Mouse (Mus musculus) thymus, postnatal 10 days (tissue): ENCODE data around the gene Prdm16.
A peak's percentile ranks its signal among the peaks of the same experiment; 100 is the strongest.

Experiments
- DNase-seq, 2 experiments: peaks; one replicate each; pipeline ENCODE4 v3.0.0; 2021; ENCODE audit warnings: low spot score in 2 of 2

Prdm16 gene

GRCm38 (mm10) chr4:154636721-154637311 lies at the start of gene Prdm16:
Prdm16 (minus strand) TSS chr4:154636873.
- DNase-seq: peak in 1 of 2 experiments; percentile 8

GRCm38 (mm10) chr4:154683068-154683752 lies 46.5 kb upstream of the Prdm16 start:
- DNase-seq: no peak

GRCm38 (mm10) chr4:154682311-154682710 lies 45.6 kb upstream of the Prdm16 start:
- DNase-seq: no peak

GRCm38 (mm10) chr4:154675441-154676000 lies 38.8 kb upstream of the Prdm16 start:
- DNase-seq: no peak

- no peak for DNase-seq
These were observed 38.3 kb upstream of the Prdm16 start for GRCm38 (mm10) chr4:154674966-154675365.

- DNase-seq: peak in 1 of 2 experiments; percentile 35
These were observed 37.9 kb upstream of the Prdm16 start for GRCm38 (mm10) chr4:154674541-154674940.

- no peak for DNase-seq
These were observed 37.3 kb upstream of the Prdm16 start for GRCm38 (mm10) chr4:154673986-154674385.

GRCm38 (mm10) chr4:154672027-154672426 lies 35.4 kb upstream of the Prdm16 start:
- no peak for DNase-seq

GRCm38 (mm10) chr4:154671232-154671912 lies 34.7 kb upstream of the Prdm16 start:
- no peak for DNase-seq

GRCm38 (mm10) chr4:154667767-154668166 lies 31.1 kb upstream of the Prdm16 start, which contains the start of gene Actrt2:
Actrt2 (minus strand) TSS chr4:154667867.
- DNase-seq: no peak

GRCm38 (mm10) chr4:154662681-154663215 lies 26.1 kb upstream of the Prdm16 start:
- DNase-seq: no peak

- no peak for DNase-seq
These were observed 24.6 kb upstream of the Prdm16 start for GRCm38 (mm10) chr4:154661256-154661655.

- no peak for DNase-seq
These were observed 23.4 kb upstream of the Prdm16 start for GRCm38 (mm10) chr4:154660025-154660424.

GRCm38 (mm10) chr4:154655134-154655910 lies 18.6 kb upstream of the Prdm16 start:
- no peak for DNase-seq

GRCm38 (mm10) chr4:154652494-154652893 lies 15.8 kb upstream of the Prdm16 start:
- no peak for DNase-seq

- DNase-seq: no peak
These were observed 12.5 kb upstream of the Prdm16 start for GRCm38 (mm10) chr4:154649083-154649747.

- no peak for DNase-seq
These were observed 5.8 kb upstream of the Prdm16 start for GRCm38 (mm10) chr4:154642496-154642895.

GRCm38 (mm10) chr4:154641296-154642110 lies 4.8 kb upstream of the Prdm16 start:
- no peak for DNase-seq

- no peak for DNase-seq
These were observed 4.0 kb upstream of the Prdm16 start for GRCm38 (mm10) chr4:154640443-154641295.
